Mouse (Mus musculus) olfactory bulb, adult 2 months (tissue): ENCODE data around the gene Ttll5.

Source experiments
- CTCF ChIP-seq: fragments of 200-500 bp; IDR thresholded peaks from 2 replicates; pipeline ENCODE4 v1.5.1; 2012; ENCODE audit warnings: low read depth, mild to moderate bottlenecking, low read length, moderate library complexity; ENCODE audit not compliant: insufficient read depth
- POLR2A ChIP-seq: fragments of 200-500 bp; IDR thresholded peaks from 2 replicates; pipeline ENCODE4 v1.6.1; 2012; ENCODE audit warnings: mild to moderate bottlenecking, low read depth, low read length, moderate library complexity; ENCODE audit not compliant: insufficient read depth

- no peak for TF ChIP-seq CTCF
- TF ChIP-seq POLR2A: no peak
Measured at GRCm38 (mm10) chr12:86010656-86011055, 186.2 kb downstream of the Ttll5 start.
